Mouse (Mus musculus): Measurements from ENCODE around the gene Ddx39. TPM values are rescaled to one million over a fixed set of nuclear protein-coding genes. Genes with fewer than 3 reads are reported as not detected.

Ddx39 gene
- total and polyA plus RNA-seq, 2 experiments from 2014 or later, result 79.3 to 95.7 TPM

GRCm38 (mm10) chr8:83737852-83738562, 23.0 kb downstream of the Ddx39 start:
- Histone ChIP-seq H3K36me3 (replicated peaks; ENCODE audit: control insufficient read depth, insufficient read depth, low read length) (peaks cover 13% of the 10 kb centered on the region), H3K27ac (ENCODE audit: low read depth) (peak overlapping the region; percentile 86), H3K4me3 (ENCODE audit: low read depth, low read length) (peak overlapping the region; percentile 62), H3K9ac (replicated peaks; ENCODE audit: low read depth, low read length) (no peak overlapping the region), H3K4me2 (ENCODE audit: low read depth, low read length) (peak overlapping the region; percentile 74), H3K4me1 (ENCODE audit: control insufficient read depth, insufficient read depth) (peaks cover 15% of the 10 kb centered on the region), H3K9me3 (replicated peaks; ENCODE audit: control insufficient read depth, low read length) (no peaks in the 10 kb centered on the region; the same call in 1 of the 2 replicates), H3K27me3 (ENCODE audit: control insufficient read depth, insufficient read depth, low read length) (no peaks in the 10 kb centered on the region)
- ATAC-seq (ENCODE audit: insufficient read depth, low read depth), result peak; percentile 18
- peak; percentile 68 for DNase-seq (ENCODE audit: low spot score)
- WGBS, result 52% methylated on average over 4 of the region's 4 CpGs
- peak; percentile 50; the same call in 1 of the 2 replicates for TF ChIP-seq EP300 (IDR thresholded peaks at IDR 0.05; ENCODE audit: low read depth)
- TF ChIP-seq CTCF (IDR thresholded peaks at IDR 0.05; ENCODE audit: low read depth), result no peak

- H3K4me2 ChIP-seq (ENCODE audit: low read depth, low read length), result peak overlapping the region; percentile 74
- H3K4me1 ChIP-seq (ENCODE audit: control insufficient read depth, insufficient read depth), result peaks cover 15% of the 10 kb centered on the region
- H3K27ac ChIP-seq (ENCODE audit: low read depth), result peak overlapping the region; percentile 86
- peaks cover 2% of the 10 kb centered on the region; the same call in 1 of the 2 replicates for H3K36me3 ChIP-seq (replicated peaks; ENCODE audit: control insufficient read depth, insufficient read depth, low read length)
- no peak overlapping the region for H3K9ac ChIP-seq (replicated peaks; ENCODE audit: low read depth, low read length)
- WGBS, result 66% methylated on average over 10 of the region's 10 CpGs
- no peaks in the 10 kb centered on the region; the same call in 1 of the 2 replicates for H3K9me3 ChIP-seq (replicated peaks; ENCODE audit: control insufficient read depth, low read length)
- no peaks in the 10 kb centered on the region for H3K27me3 ChIP-seq (ENCODE audit: control insufficient read depth, insufficient read depth, low read length)
- DNase-seq (ENCODE audit: low spot score) (peak; percentile 56), ATAC-seq (ENCODE audit: insufficient read depth, low read depth) (peak; percentile 11; the same call in 1 of the 2 replicates)
- peak overlapping the region; percentile 62 for H3K4me3 ChIP-seq (ENCODE audit: low read depth, low read length)
- no peak for TF ChIP-seq EP300 (IDR thresholded peaks at IDR 0.05; ENCODE audit: low read depth)
- no peak for TF ChIP-seq CTCF (IDR thresholded peaks at IDR 0.05; ENCODE audit: low read depth)
Observed at GRCm38 (mm10) chr8:83738949-83739710, 24.2 kb downstream of the Ddx39 start.

GRCm38 (mm10) chr8:83739711-83740468, 24.9 kb downstream of the Ddx39 start:
- peak overlapping the region; percentile 62 for H3K4me3 ChIP-seq (ENCODE audit: low read depth, low read length)
- ATAC-seq (ENCODE audit: insufficient read depth, low read depth), result no peak
- WGBS, result 35% methylated on average over 8 of the region's 8 CpGs
- TF ChIP-seq EP300 (IDR thresholded peaks at IDR 0.05; ENCODE audit: low read depth), result no peak
- TF ChIP-seq CTCF (IDR thresholded peaks at IDR 0.05; ENCODE audit: low read depth), result no peak
- no peak for DNase-seq (ENCODE audit: low spot score)
- H3K27ac ChIP-seq (ENCODE audit: low read depth), result peak overlapping the region; percentile 86
- H3K9ac ChIP-seq (replicated peaks; ENCODE audit: low read depth, low read length), result peak overlapping the region; percentile 84
- no peaks in the 10 kb centered on the region for H3K27me3 ChIP-seq (ENCODE audit: control insufficient read depth, insufficient read depth, low read length)
- H3K36me3 ChIP-seq (replicated peaks; ENCODE audit: control insufficient read depth, insufficient read depth, low read length), result no peaks in the 10 kb centered on the region
- H3K4me2 ChIP-seq (ENCODE audit: low read depth, low read length), result peak overlapping the region; percentile 74
- H3K4me1 ChIP-seq (ENCODE audit: control insufficient read depth, insufficient read depth), result peaks cover 15% of the 10 kb centered on the region
- H3K9me3 ChIP-seq (replicated peaks; ENCODE audit: control insufficient read depth, low read length), result no peaks in the 10 kb centered on the region; the same call in 1 of the 2 replicates

DNA sequence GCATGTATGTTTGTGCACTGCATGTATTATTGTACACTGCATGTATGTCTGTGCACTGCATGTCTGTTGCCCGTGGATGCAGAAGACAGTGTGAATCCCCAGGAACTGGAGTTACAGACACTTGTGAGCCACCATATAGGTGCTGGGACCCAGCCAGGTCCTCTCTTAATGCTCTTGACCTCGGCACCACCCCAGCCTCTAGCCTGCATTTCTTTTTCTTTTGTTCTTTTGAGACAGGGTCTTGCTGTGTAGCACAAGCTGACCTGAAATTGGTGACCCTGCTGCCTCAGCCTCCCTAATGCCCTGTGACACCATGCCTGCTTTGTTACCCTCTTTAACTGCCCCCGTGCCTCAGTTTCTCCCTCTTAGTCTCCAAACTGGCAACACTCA, 25.6 kb downstream of the Ddx39 start:
- Histone ChIP-seq H3K9me3 (replicated peaks; ENCODE audit: control insufficient read depth, low read length) (no peaks in the 10 kb centered on the region; the same call in 1 of the 2 replicates), H3K27ac (ENCODE audit: low read depth) (peak overlapping the region; percentile 86), H3K4me1 (ENCODE audit: control insufficient read depth, insufficient read depth) (peaks cover 15% of the 10 kb centered on the region), H3K36me3 (replicated peaks; ENCODE audit: control insufficient read depth, insufficient read depth, low read length) (no peaks in the 10 kb centered on the region), H3K9ac (replicated peaks; ENCODE audit: low read depth, low read length) (peak overlapping the region; percentile 84), H3K4me2 (ENCODE audit: low read depth, low read length) (peak overlapping the region; percentile 74), H3K4me3 (ENCODE audit: low read depth, low read length) (peak overlapping the region; percentile 62), H3K27me3 (ENCODE audit: control insufficient read depth, insufficient read depth, low read length) (no peaks in the 10 kb centered on the region)
- no peak for DNase-seq (ENCODE audit: low spot score)
- no peak for ATAC-seq (ENCODE audit: insufficient read depth, low read depth)
- 12% methylated on average over 3 of the region's 3 CpGs for WGBS
- TF ChIP-seq EP300 (IDR thresholded peaks at IDR 0.05; ENCODE audit: low read depth) (no peak), CTCF (IDR thresholded peaks at IDR 0.05; ENCODE audit: low read depth) (no peak)

Data from heart, postnatal 0 days (tissue).